Mouse (Mus musculus) CH12.LX (cell line): ENCODE measurements around the gene 1700008O03Rik.

Experiments used
- CHD2 ChIP-seq: IDR thresholded peaks from 2 replicates; pipeline ENCODE4 v1.6.1; 2011; ENCODE audit warnings: low read length, improper control_type of control experiment
- CTCF ChIP-seq, 2 experiments: IDR thresholded peaks in 1 of 2; conservative IDR thresholded peaks in 1 of 2; 2 replicates each; pipeline ENCODE4 v1.5.1; 2011 to 2012; ENCODE audit warnings: low read depth in 2 of 2, low read length in 2 of 2, improper control_type of control experiment in 1 of 2, inconsistent platforms in 1 of 2, mild to moderate bottlenecking in 1 of 2, moderate library complexity in 1 of 2
- EP300 ChIP-seq: IDR thresholded peaks from 2 replicates; pipeline ENCODE4 v1.6.1; 2011; ENCODE audit warnings: low read length, improper control_type of control experiment
- GABPA ChIP-seq: IDR thresholded peaks from 2 replicates; pipeline ENCODE4 v1.6.1; 2012; ENCODE audit warnings: low read depth, low read length, improper control_type of control experiment, inconsistent platforms; ENCODE audit not compliant: insufficient replicate concordance
- JUND ChIP-seq: conservative IDR thresholded peaks from 2 replicates; pipeline ENCODE4 v1.6.1; 2011; ENCODE audit warnings: low read depth, low read length, improper control_type of control experiment
- MAZ ChIP-seq: IDR thresholded peaks from 2 replicates; pipeline ENCODE4 v1.6.1; 2012; ENCODE audit warnings: low read depth, mild to moderate bottlenecking, inconsistent platforms, low read length, improper control_type of control experiment, moderate library complexity
- POLR2A ChIP-seq: IDR thresholded peaks from 2 replicates; pipeline ENCODE4 v1.6.1; 2011; ENCODE audit warnings: low read depth, mild to moderate bottlenecking, improper control_type of control experiment, low read length
- SIN3A ChIP-seq: IDR thresholded peaks from 2 replicates; pipeline ENCODE4 v1.6.1; 2012; ENCODE audit warnings: low read length, improper control_type of control experiment, inconsistent platforms
- SMC3 ChIP-seq: IDR thresholded peaks from 2 replicates; pipeline ENCODE4 v1.6.1; 2011; ENCODE audit warnings: low read depth, low read length, improper control_type of control experiment
- USF1 ChIP-seq: IDR thresholded peaks from 2 replicates; pipeline ENCODE4 v1.6.1; 2014; ENCODE audit warnings: low read depth, mild to moderate bottlenecking, inconsistent platforms, low read length, improper control_type of control experiment
- USF2 ChIP-seq: conservative IDR thresholded peaks from 2 replicates; pipeline ENCODE4 v1.6.1; 2011; ENCODE audit warnings: low read depth, low read length, improper control_type of control experiment

DNA sequence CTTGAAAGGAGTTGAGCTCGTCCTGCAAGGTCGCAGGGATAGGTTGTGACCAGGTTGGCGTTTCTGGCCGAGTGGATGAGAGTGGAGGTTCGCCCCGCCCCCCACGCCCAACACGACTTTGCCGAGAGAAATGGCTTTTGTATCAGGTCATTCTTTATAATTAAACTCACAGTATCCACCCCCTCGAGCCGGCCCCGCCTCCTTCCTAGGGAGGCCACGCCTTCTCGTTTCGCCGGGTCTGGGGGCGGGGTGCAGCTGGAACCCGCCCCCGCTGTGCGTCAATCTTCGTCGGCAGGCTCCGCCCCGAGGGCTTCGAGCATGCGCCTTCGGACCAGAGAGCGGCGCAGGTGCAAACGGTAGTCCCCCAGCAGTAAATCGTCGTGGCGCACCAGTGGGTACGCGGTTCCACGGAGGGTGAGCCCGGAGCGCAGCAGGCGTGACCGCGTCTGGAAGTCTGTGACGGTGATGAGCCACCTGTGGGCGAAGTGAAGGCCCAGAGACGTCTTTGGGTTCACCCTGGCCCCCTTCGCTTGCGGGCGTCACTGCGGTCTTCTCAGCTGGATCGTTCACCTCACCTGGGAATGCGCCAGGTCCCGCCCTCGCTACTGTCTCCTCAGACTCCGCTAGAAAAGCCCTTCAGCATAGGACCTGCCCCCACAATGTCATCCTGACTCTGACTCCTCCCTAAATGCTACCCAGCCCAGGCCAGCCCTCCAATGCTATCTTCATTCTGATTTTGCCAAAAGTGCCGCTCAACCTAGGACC is 25.5 kb downstream of the 1700008O03Rik start:
- TF ChIP-seq SMC3 = no peak
- peak; percentile 59; the same call in 1 of the 2 replicates for TF ChIP-seq POLR2A
- 0 out of 2 replicates have a peak, but pooled peaks have one; percentile 25 for TF ChIP-seq MAZ
- no peak for TF ChIP-seq USF2
- TF ChIP-seq EP300 = no peak; the same call in 1 of the 2 replicates
- TF ChIP-seq CTCF (conservative IDR thresholded peaks at IDR 0.05 in 1 of 2, IDR thresholded peaks at IDR 0.05 in 1 of 2; ENCODE audit: low read depth in 2 of 2, low read length in 2 of 2) = no peak
- 0 out of 2 replicates have a peak, but pooled peaks have one; percentile 51 for TF ChIP-seq SIN3A
- TF ChIP-seq GABPA = no peak
- TF ChIP-seq CHD2 = peak; percentile 46; the same call in 1 of the 2 replicates
- no peak for TF ChIP-seq USF1
- no peak for TF ChIP-seq JUND
